Mouse (Mus musculus) erythroblast, embryonic 14.5 days (primary cell): Measurements from ENCODE around the gene Sv2b. TPM values are rescaled to one million over a fixed set of nuclear protein-coding genes. Genes with fewer than 3 reads are reported as not detected.
"Not testable (repeated sequence)": the region's sequence is repeated elsewhere in the genome, so short reads cannot be mapped to it uniquely, and the experiment has no call there.

Experiments
- H3K27me3 ChIP-seq: 2 replicates; pipeline ENCODE4 v1.6.1; 2012; ENCODE audit warnings: inconsistent platforms; ENCODE audit not compliant: control insufficient read depth
- H3K36me3 ChIP-seq: 2 replicates; pipeline ENCODE4 v1.6.1; 2012; ENCODE audit warnings: mild to moderate bottlenecking, inconsistent platforms; ENCODE audit not compliant: control insufficient read depth
- H3K4me1 ChIP-seq: 2 replicates; pipeline ENCODE4 v1.6.1; 2012; ENCODE audit warnings: inconsistent platforms; ENCODE audit not compliant: control insufficient read depth
- H3K4me3 ChIP-seq: replicated peaks from 2 replicates; pipeline ENCODE3; 2012; ENCODE audit warnings: moderate library complexity, mild to moderate bottlenecking, inconsistent platforms
- H3K9me3 ChIP-seq: 2 replicates; pipeline ENCODE4 v1.6.1; 2012; ENCODE audit warnings: low read length, inconsistent platforms, mixed read lengths; ENCODE audit not compliant: control insufficient read depth
- GATA1 ChIP-seq: IDR thresholded peaks from 2 replicates; pipeline ENCODE4 v1.6.1; 2012; ENCODE audit warnings: low read length, inconsistent platforms, mixed read lengths
- TAL1 ChIP-seq: IDR thresholded peaks from 3 replicates; pipeline ENCODE4 v1.6.1; 2012; ENCODE audit warnings: low read length, inconsistent platforms, mixed read lengths
- polyA plus RNA-seq: library from polyadenylated mRNA; stranded (reverse); fragments of >175 nt; gene quantifications from 2 replicates; pipeline ENCODE4 v1.2.3, GENCODE M21; 2012

Gene Sv2b
- polyA plus RNA-seq: not detected in 2 replicates

GRCm38 (mm10) chr7:75308457-75309312 lies at the start of gene Sv2b:
Gene Sv2b (minus strand): TSS chr7:75309262.
- Histone ChIP-seq H3K36me3 (no peaks in the 10 kb centered on the region), H3K4me1 (no peaks in the 10 kb centered on the region), H3K9me3 (no peaks in the 10 kb centered on the region), H3K27me3 (peaks cover 23% of the 10 kb centered on the region), H3K4me3 (no peak within 1 kb of the TSS)
- no peak for TF ChIP-seq TAL1
- TF ChIP-seq GATA1: no peak

- Histone ChIP-seq H3K36me3 (no peaks in the 10 kb centered on the region), H3K9me3 (no peaks in the 10 kb centered on the region), H3K27me3 (no peaks in the 10 kb centered on the region), H3K4me1 (no peaks in the 10 kb centered on the region), H3K4me3 (no peak overlapping the region)
- TF ChIP-seq GATA1 (no peak), TAL1 (no peak)
Measured at GRCm38 (mm10) chr7:75358284-75358851, 49.3 kb upstream of the Sv2b start.

- Histone ChIP-seq H3K4me3 (no peak overlapping the region), H3K36me3 (no peaks in the 10 kb centered on the region), H3K4me1 (no peaks in the 10 kb centered on the region; the same call in 1 of the 2 replicates), H3K9me3 (no peaks in the 10 kb centered on the region), H3K27me3 (no peaks in the 10 kb centered on the region)
- no peak for TF ChIP-seq TAL1
- TF ChIP-seq GATA1: no peak
Measured at GRCm38 (mm10) chr7:75355521-75355920, 46.5 kb upstream of the Sv2b start.

GRCm38 (mm10) chr7:75352777-75353374 lies 43.8 kb upstream of the Sv2b start:
- H3K4me1 ChIP-seq: peaks cover 11% of the 10 kb centered on the region
- H3K9me3 ChIP-seq: no peaks in the 10 kb centered on the region
- TF ChIP-seq TAL1: no peak
- TF ChIP-seq GATA1: no peak
- H3K36me3 ChIP-seq: no peaks in the 10 kb centered on the region
- no peak overlapping the region for H3K4me3 ChIP-seq
- H3K27me3 ChIP-seq: no peaks in the 10 kb centered on the region

- H3K4me3 ChIP-seq: no peak overlapping the region
- H3K27me3 ChIP-seq: no peaks in the 10 kb centered on the region
- H3K9me3 ChIP-seq: no peaks in the 10 kb centered on the region
- H3K4me1 ChIP-seq: peaks cover 11% of the 10 kb centered on the region
- H3K36me3 ChIP-seq: no peaks in the 10 kb centered on the region
- TF ChIP-seq GATA1 (no peak), TAL1 (peak; percentile 47)
Measured at GRCm38 (mm10) chr7:75350172-75350571, 41.1 kb upstream of the Sv2b start.

- TF ChIP-seq TAL1 (no peak), GATA1 (no peak)
- Histone ChIP-seq H3K4me1 (no peaks in the 10 kb centered on the region), H3K9me3 (no peaks in the 10 kb centered on the region), H3K27me3 (no peaks in the 10 kb centered on the region), H3K4me3 (no peak overlapping the region), H3K36me3 (no peaks in the 10 kb centered on the region)
Measured at GRCm38 (mm10) chr7:75332311-75332710, 23.2 kb upstream of the Sv2b start.

- no peaks in the 10 kb centered on the region for H3K9me3 ChIP-seq
- no peaks in the 10 kb centered on the region for H3K27me3 ChIP-seq
- no peaks in the 10 kb centered on the region for H3K36me3 ChIP-seq
- H3K4me3 ChIP-seq: no peak overlapping the region
- no peaks in the 10 kb centered on the region for H3K4me1 ChIP-seq
- no peak for TF ChIP-seq TAL1
- no peak for TF ChIP-seq GATA1
Measured at GRCm38 (mm10) chr7:75329740-75330142, 20.7 kb upstream of the Sv2b start.

GRCm38 (mm10) chr7:75328721-75329362 lies 19.8 kb upstream of the Sv2b start:
- Histone ChIP-seq H3K36me3 (no peaks in the 10 kb centered on the region), H3K27me3 (no peaks in the 10 kb centered on the region), H3K4me3 (no peak overlapping the region), H3K9me3 (no peaks in the 10 kb centered on the region), H3K4me1 (no peaks in the 10 kb centered on the region)
- TF ChIP-seq GATA1: no peak
- TF ChIP-seq TAL1: no peak

GRCm38 (mm10) chr7:75325273-75325672 lies 16.2 kb upstream of the Sv2b start:
- Histone ChIP-seq H3K4me1 (no peaks in the 10 kb centered on the region), H3K36me3 (no peaks in the 10 kb centered on the region), H3K4me3 (no peak overlapping the region), H3K27me3 (no peaks in the 10 kb centered on the region), H3K9me3 (no peaks in the 10 kb centered on the region)
- TF ChIP-seq GATA1: no peak
- TF ChIP-seq TAL1: no peak

- not testable (repeated sequence) for H3K36me3 ChIP-seq, H3K9me3 ChIP-seq, H3K4me3 ChIP-seq, H3K4me1 ChIP-seq, H3K27me3 ChIP-seq
Measured at GRCm38 (mm10) chr7:75322742-75323141, 13.7 kb upstream of the Sv2b start.
